Mouse (Mus musculus) stomach, embryonic 16.5 days (tissue): Measurements from ENCODE around the gene Gm6525. TPM values are rescaled to one million over a fixed set of nuclear protein-coding genes. Genes with fewer than 3 reads are reported as not detected.

Experiments
- ATAC-seq: fragments of 200-750 bp; cut with Nextera tagmentation; 2 replicates; pipeline ENCODE4 v1.8.0; 2017; ENCODE audit warnings: moderate number of reproducible peaks, moderate TSS enrichment; ENCODE audit not compliant: insufficient read depth, low FRiP score
- H3K27ac ChIP-seq: fragments of 300-500 bp; sonication (generic); 2 replicates; pipeline ENCODE4 v1.5.1; 2014; ENCODE audit warnings: low read length
- H3K27me3 ChIP-seq: fragments of 300-500 bp; sonication (generic); 2 replicates; pipeline ENCODE4 v1.6.1; 2014; ENCODE audit warnings: low read length, control low read depth, mixed read lengths; ENCODE audit not compliant: control insufficient read depth, insufficient read depth
- H3K36me3 ChIP-seq: fragments of 300-500 bp; sonication (generic); 2 replicates; pipeline ENCODE4 v1.6.1; 2014; ENCODE audit warnings: low read length; ENCODE audit not compliant: control insufficient read depth, insufficient read depth
- H3K4me1 ChIP-seq: fragments of 300-500 bp; sonication (generic); 2 replicates; pipeline ENCODE4 v1.6.1; 2014; ENCODE audit warnings: low read length, control low read depth, mixed read lengths; ENCODE audit not compliant: control insufficient read depth, insufficient read depth
- H3K4me2 ChIP-seq: fragments of 300-500 bp; sonication (generic); 2 replicates; pipeline ENCODE4 v1.6.1; 2014; ENCODE audit warnings: low read depth, low read length, mixed read lengths
- H3K4me3 ChIP-seq: fragments of 300-500 bp; sonication (generic); replicated peaks from 2 replicates; pipeline ENCODE4 v1.5.1; 2014; ENCODE audit warnings: mild to moderate bottlenecking, low read length
- H3K9ac ChIP-seq: fragments of 300-500 bp; sonication (generic); 2 replicates; pipeline ENCODE4 v1.6.1; 2014; ENCODE audit warnings: low read length
- H3K9me3 ChIP-seq: fragments of 300-500 bp; sonication (generic); replicated peaks from 2 replicates; pipeline ENCODE4 v1.6.1; 2016; ENCODE audit warnings: low read length, control low read depth; ENCODE audit not compliant: control insufficient read depth
- WGBS: fragments of 180-500 bp; shearing (Covaris S2); extraction: QIAGEN DNeasy Blood & Tissue Kit; methylation state at CpG from one replicate; pipeline ENCODE4 v1.1.7; 2014; 5-methylcytosine and 5-hydroxymethylcytosine counted together
- polyA plus RNA-seq: library from polyadenylated mRNA; unstranded; fragments of >200 nt; fragmentation: Nextera tagmentation; extraction: Ambion mirVana; gene quantifications from 2 replicates; pipeline ENCODE4 v1.2.1, GENCODE M21; 2015

The Gm6525 gene
- polyA plus RNA-seq, 1 experiment from 2014 or later, result 0.70 TPM

- Histone ChIP-seq H3K27ac (no peak overlapping the region), H3K4me2 (no peak overlapping the region), H3K9ac (no peak overlapping the region), H3K4me1 (no peaks in the 10 kb centered on the region), H3K4me3 (no peak overlapping the region), H3K9me3 (no peaks in the 10 kb centered on the region), H3K27me3 (no peaks in the 10 kb centered on the region), H3K36me3 (no peaks in the 10 kb centered on the region)
- no peak for ATAC-seq
- 82% methylated on average over 13 of the region's 13 CpGs for WGBS
Observed at GRCm38 (mm10) chr3:84200559-84201420, 26.9 kb downstream of the Gm6525 start.

GRCm38 (mm10) chr3:84204640-84205039 is 30.7 kb downstream of the Gm6525 start:
- H3K4me3 ChIP-seq, result no peak overlapping the region
- no peaks in the 10 kb centered on the region for H3K4me1 ChIP-seq
- WGBS, result 86% methylated on average over 5 of the region's 5 CpGs
- H3K4me2 ChIP-seq, result no peak overlapping the region
- no peak for ATAC-seq
- H3K9me3 ChIP-seq, result no peaks in the 10 kb centered on the region
- no peak overlapping the region for H3K27ac ChIP-seq
- H3K27me3 ChIP-seq, result no peaks in the 10 kb centered on the region
- H3K9ac ChIP-seq, result no peak overlapping the region
- no peaks in the 10 kb centered on the region for H3K36me3 ChIP-seq

- Histone ChIP-seq H3K27me3 (no peaks in the 10 kb centered on the region), H3K9ac (no peak overlapping the region), H3K4me2 (no peak overlapping the region), H3K27ac (no peak overlapping the region), H3K4me3 (no peak overlapping the region), H3K9me3 (no peaks in the 10 kb centered on the region), H3K4me1 (no peaks in the 10 kb centered on the region), H3K36me3 (no peaks in the 10 kb centered on the region)
- no peak for ATAC-seq
- WGBS, result 89% methylated on average over 6 of the region's 6 CpGs
Observed at GRCm38 (mm10) chr3:84205650-84206049, 31.7 kb downstream of the Gm6525 start.

- no peak for ATAC-seq
- Histone ChIP-seq H3K36me3 (no peaks in the 10 kb centered on the region), H3K4me1 (no peaks in the 10 kb centered on the region), H3K9me3 (no peaks in the 10 kb centered on the region), H3K9ac (no peak overlapping the region), H3K27me3 (no peaks in the 10 kb centered on the region), H3K4me2 (no peak overlapping the region), H3K4me3 (no peak overlapping the region), H3K27ac (no peak overlapping the region)
- WGBS, result 79% methylated on average over 3 of the region's 3 CpGs
Observed at GRCm38 (mm10) chr3:84206106-84206505, 32.2 kb downstream of the Gm6525 start.

GRCm38 (mm10) chr3:84207366-84207765 is 33.5 kb downstream of the Gm6525 start:
- no peak overlapping the region for H3K4me2 ChIP-seq
- H3K36me3 ChIP-seq, result no peaks in the 10 kb centered on the region
- no peaks in the 10 kb centered on the region for H3K4me1 ChIP-seq
- ATAC-seq, result no peak
- WGBS, result 55% methylated on average over 2 of the region's 2 CpGs
- no peak overlapping the region for H3K9ac ChIP-seq
- no peak overlapping the region for H3K4me3 ChIP-seq
- no peaks in the 10 kb centered on the region for H3K27me3 ChIP-seq
- no peaks in the 10 kb centered on the region for H3K9me3 ChIP-seq
- H3K27ac ChIP-seq, result no peak overlapping the region

- WGBS, result 87% methylated on average over 7 of the region's 7 CpGs
- H3K9me3 ChIP-seq, result no peaks in the 10 kb centered on the region
- ATAC-seq, result no peak
Observed at GRCm38 (mm10) chr3:84208475-84208874, 34.6 kb downstream of the Gm6525 start.

GRCm38 (mm10) chr3:84208917-84209513 is 35.1 kb downstream of the Gm6525 start:
- H3K27me3 ChIP-seq, result no peaks in the 10 kb centered on the region
- WGBS, result 78% methylated on average over 7 of the region's 7 CpGs
- no peak overlapping the region for H3K4me2 ChIP-seq
- no peak for ATAC-seq
- no peak overlapping the region for H3K27ac ChIP-seq
- no peaks in the 10 kb centered on the region for H3K36me3 ChIP-seq
- H3K4me3 ChIP-seq, result no peak overlapping the region
- H3K9ac ChIP-seq, result no peak overlapping the region
- no peaks in the 10 kb centered on the region for H3K9me3 ChIP-seq
- H3K4me1 ChIP-seq, result no peaks in the 10 kb centered on the region

More at GRCm38 (mm10) chr3:84208475-84208874, 34.6 kb downstream of the Gm6525 start:
- no peak overlapping the region for H3K4me3 ChIP-seq
- H3K4me2 ChIP-seq, result no peak overlapping the region
- no peaks in the 10 kb centered on the region for H3K27me3 ChIP-seq
- H3K36me3 ChIP-seq, result no peaks in the 10 kb centered on the region
- no peak overlapping the region for H3K27ac ChIP-seq
- no peak overlapping the region for H3K9ac ChIP-seq
- no peaks in the 10 kb centered on the region for H3K4me1 ChIP-seq

- no peak overlapping the region for H3K4me2 ChIP-seq
- no peaks in the 10 kb centered on the region for H3K27me3 ChIP-seq
- H3K36me3 ChIP-seq, result no peaks in the 10 kb centered on the region
- no peaks in the 10 kb centered on the region for H3K4me1 ChIP-seq
- no peak overlapping the region for H3K9ac ChIP-seq
- no peaks in the 10 kb centered on the region for H3K9me3 ChIP-seq
- H3K27ac ChIP-seq, result no peak overlapping the region
- 71% methylated on average over 7 of the region's 7 CpGs for WGBS
- H3K4me3 ChIP-seq, result no peak overlapping the region
- ATAC-seq, result no peak
Observed at GRCm38 (mm10) chr3:84211340-84211875, 37.5 kb downstream of the Gm6525 start.

GRCm38 (mm10) chr3:84214501-84214900 is 40.6 kb downstream of the Gm6525 start:
- no peak overlapping the region for H3K4me3 ChIP-seq

More at GRCm38 (mm10) chr3:84214501-84214900, 40.6 kb downstream of the Gm6525 start:
- no peak overlapping the region for H3K4me2 ChIP-seq
- no peaks in the 10 kb centered on the region for H3K36me3 ChIP-seq
- no peak overlapping the region for H3K27ac ChIP-seq
- no peaks in the 10 kb centered on the region for H3K27me3 ChIP-seq
- 75% methylated on average over 6 of the region's 6 CpGs for WGBS
- peaks cover 7% of the 10 kb centered on the region for H3K4me1 ChIP-seq
- no peaks in the 10 kb centered on the region for H3K9me3 ChIP-seq
- no peak overlapping the region for H3K9ac ChIP-seq
- ATAC-seq, result no peak
